Mouse (Mus musculus) embryo, embryonic 10 days (tissue): ENCODE measurements at regions not wholly inside any gene's neighbourhood (a gene's known extent, or its start where the extent isn't known, plus 50 kb on each side); places are given as distances from the start of the nearest gene placed in this dataset.

Source experiments
- DNase-seq: peaks from one replicate; pipeline ENCODE4 v3.0.0-alpha.2; 2015; ENCODE audit warnings: low spot score

DNA sequence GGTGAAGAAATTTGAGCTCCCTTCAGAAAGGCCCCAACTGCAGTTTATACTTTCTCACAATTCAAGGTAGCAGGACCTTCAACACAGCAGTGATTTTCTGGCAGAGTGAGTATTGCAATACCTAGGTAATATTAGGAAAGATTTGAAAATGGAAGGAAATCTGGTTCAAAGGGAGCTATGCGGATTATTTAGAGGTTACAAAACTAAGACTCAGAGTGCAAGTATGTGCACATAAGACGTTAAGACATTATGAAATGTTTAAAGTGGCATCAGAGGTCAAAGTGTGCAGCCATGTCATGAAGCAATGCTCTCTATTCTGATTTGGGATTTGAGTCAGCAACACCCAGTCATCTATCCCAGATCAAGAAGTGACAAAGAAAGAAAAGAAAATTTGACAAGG, 164.6 kb downstream of the Ptn start:
- no peak for DNase-seq

DNA sequence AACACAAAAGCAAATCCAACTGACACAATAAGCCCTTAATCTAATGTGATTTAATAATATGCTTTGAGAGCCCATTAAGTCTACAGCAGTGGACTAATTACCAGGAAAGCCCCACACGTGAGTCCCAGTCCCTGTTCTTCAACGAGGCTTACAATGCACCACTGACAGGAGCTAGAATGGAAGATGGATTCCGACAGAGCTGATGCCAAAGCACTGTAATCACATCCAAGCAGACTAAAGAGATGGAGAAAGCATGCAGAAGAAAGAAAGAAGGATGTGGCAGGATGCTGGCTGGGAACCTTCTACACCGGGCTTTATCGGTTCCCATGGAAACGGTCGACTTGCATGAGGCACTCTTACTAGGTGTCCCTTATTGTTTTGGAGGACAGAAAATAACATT, 165.1 kb downstream of the Ptn start:
- peak; percentile 75 for DNase-seq

DNA sequence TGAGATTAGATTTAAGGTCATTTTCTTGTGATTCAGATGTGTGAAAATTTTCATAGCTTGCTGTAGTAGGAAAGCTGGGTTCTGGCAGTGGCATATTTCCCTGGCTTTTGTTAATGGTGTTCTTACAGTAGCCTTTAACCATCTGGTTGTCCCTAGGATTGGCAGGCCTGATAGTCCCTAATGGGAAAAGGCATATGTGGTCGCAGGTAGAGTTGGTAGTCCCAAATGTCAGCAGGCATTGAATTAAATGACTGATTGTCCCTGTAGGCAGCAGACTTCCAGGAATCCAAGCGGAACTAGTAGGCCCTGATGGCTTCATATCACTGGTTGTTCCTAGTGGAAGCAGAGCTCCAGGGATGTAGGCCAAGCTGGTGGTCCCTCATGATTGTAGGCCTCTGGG, 173.0 kb downstream of the Ptn start:
- no peak for DNase-seq

DNA sequence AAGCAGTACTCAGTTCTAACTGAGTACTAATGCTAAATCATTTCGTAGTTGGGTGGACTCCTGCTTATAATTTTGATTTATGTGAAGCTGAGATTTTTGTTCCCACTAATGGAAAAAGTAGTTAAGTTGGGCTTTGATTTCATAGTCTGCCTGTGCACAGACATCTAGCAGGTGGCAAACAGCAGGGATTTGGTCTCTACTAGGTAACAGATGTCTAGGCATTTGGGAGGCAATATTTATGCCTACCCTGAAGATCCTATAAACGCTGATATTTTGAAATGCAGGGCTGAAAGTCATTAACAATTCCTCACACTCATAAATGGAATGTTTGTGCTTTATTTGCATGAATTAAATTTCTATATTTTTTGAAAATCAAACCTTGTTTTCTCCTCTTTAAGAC, 182.4 kb downstream of the Ptn start:
- no peak for DNase-seq

DNA sequence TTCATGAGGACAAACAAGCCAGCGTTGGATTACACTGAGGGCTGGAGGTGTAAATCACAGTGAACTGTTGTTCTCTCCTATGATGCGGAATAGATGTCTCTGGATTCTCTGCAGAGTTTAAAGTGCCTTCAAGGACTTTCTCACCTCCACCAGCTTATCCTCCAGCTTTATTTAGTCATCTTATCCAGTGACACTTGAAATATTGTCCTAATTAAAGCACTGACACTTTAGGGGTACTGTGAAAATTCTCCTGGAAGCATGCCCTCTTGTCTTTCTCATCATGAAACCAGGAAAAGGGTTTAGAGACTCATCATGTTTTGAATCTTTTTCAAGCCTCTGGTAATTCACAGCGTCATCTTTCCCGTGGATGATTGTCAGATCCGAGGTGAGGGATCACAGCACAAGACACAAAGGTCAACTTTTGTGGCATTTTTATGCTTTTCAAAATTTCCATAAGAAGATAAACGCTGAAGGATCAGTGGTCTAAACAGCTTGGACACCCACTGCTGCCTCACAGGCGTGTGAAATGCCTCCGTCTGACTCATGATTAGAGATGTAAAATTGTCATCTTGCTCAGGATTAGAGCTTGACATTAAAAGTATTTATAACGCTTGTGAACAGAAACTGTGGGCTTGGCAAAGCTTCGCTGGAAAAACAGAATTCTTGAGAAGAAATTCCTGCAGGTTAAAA, 201.6 kb downstream of the Ptn start:
- no peak for DNase-seq

DNA sequence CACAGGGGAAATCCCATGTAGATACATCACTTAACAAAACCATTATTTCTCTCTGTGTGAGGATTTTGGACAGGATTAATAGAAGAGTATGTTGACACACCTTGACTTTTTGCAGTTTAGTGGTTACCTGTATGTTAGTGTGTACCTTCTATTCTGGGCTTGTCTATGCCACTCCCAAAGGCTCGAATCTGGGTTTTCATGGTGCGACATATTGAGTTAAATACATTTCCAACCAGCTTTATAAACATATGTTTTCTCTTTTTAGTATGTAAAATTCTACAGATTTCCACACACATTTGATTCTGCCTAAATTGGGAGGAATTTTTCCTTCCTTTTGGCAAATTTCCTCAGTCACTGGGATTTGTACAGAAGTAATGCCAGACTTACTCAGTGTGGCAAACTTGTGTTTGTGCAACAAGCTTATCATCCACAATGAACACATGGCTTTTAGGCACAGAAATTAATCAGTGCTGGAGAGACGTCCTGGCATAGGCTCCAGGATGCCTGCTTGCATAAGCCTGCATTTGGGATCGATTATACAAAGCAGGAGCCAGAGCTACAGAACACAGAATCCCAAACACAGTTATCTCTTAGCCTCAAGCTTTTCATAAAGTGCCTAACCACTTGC, 204.3 kb downstream of the Ptn start:
- DNase-seq = no peak

DNA sequence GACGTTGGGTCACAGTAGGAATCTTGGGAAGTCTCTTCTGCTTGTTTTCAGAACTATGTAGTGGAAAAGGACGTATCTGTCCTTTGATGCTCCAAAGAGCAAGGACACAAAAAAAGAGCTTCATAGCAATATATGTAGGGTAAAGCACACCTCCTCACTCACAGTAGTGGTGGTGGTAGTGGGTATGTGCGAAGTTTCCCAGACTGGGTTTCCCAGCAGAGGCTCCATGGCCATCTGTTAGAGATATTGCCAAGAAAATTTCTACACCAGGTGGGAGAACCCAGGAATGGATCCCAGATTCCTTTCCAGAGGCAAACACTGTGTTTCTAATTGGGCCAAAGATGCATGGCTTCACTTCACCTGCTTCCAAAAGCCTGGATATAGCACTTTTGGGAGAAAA, 205.2 kb downstream of the Ptn start:
- no peak for DNase-seq

DNA sequence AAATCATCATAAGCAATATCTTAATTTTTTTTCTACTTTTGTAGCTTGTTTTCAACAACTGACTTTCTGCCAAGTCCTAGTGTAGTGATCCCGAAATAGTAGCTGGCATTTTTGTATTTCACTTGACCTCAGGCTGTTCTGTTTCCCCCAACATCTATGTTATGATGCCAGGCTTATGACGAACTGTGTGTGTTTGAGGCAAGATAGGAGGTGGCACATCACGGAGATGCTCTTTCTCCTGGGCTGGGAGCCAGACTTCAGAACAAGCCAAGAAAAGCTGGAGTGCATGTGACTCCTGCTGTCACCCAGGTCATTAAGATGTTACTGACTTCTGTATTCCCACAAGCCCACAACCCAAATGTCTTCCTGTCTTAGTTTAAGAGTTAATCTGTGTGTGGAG, 208.7 kb downstream of the Chrm2 start:
- no peak for DNase-seq

DNA sequence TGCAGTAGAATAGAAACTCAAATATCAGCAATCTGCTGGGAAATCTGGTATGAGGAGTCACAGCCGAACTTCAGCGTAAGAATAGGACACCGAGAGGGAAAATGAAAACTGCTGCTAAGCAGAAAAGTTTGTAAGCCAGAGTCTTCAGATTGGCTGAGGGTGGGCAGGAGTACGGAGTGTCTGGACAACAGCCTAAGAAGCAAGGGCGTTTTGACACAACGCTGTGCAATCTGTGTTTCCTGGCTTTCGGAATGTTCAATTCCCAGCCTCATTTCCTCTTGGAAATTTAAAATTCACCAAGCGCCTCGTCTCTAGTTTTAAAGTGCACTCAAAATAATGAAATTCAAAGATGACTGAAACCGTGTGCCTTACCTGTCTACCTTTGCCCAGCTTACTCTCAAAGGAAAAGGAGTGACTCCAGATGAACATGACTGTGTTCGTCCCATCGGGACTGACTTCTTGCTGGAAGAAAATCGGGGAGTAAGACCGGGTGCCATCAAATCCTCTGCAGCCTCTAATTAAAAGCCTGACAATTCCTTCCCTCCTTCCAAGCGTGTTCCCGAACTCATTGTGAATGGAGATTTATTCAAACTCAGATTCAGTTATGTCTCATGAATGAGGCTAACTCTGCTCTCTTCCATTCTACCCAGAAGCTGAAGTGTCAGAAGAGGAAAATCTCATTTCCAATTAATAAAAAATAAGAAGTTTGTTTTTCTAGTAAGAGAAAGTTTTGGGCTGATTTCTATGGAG, 203.2 kb downstream of the Chrm2 start:
- DNase-seq = no peak

DNA sequence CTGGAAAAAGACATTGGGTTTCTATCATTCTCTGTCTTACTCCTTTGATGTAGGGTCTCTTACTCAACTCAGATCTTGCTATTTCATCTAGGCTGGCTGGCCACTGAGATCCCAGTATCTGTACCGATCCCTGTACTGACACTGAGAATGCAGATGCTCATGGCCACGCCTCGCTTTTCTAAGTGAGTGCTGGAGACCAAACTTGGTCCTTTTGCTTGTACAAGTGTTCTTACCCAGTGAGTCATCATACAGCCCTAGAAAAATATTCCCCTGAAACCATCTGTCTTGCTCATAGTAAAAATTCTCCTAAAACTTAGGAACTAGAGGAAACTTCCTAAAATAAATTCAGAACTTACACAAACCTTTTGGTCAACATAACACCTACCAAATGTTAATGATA, 193.2 kb downstream of the Chrm2 start:
- no peak for DNase-seq
